Mouse (Mus musculus): ENCODE results near the gene Nlk.

Gene Nlk

DNA sequence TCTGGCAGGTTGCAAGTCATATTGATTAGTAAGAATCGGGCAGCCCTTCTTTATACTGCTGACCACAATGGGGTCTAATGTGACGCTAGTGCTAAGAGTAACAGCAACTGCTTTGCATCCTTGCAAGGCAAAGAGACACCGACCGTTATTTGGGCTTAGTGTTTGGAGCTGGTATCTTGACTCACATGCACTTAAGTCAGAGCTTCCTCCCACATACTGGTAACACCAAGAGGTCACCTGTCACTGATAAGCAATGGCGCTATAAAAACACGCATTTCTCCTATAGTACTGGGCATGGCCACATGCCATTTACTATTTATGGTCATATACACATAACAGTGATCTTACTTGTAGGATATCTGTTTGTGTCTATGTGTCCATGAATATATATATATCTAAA lies 114.3 kb downstream of the Nlk start:
- no peak for TF ChIP-seq GATA4 (IDR thresholded peaks at IDR 0.05; ENCODE audit: insufficient replicate concordance, low read length)

DNA sequence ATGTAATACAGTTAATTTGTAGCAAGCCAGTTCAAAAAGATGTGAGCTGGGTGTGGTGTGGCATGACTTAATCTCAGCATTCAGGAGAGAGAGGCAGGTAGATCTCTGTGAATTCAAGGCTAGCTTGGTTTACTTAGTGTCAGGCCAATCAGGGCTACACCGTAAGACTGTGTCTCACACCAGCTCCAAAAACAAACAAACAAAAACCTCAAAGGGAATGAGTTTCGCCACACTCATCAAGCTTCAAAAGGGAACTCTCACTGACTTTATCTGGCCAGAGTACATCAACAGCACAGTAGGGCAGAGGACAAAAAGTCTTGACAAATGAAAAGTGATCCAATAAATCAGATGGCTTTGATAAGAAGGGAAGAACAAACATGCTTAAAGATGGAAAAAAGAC lies 122.2 kb downstream of the Nlk start:
- 0 out of 2 replicates have a peak, but pooled peaks have one; percentile 5 for TF ChIP-seq GATA4 (IDR thresholded peaks at IDR 0.05; ENCODE audit: insufficient replicate concordance, low read length)

DNA sequence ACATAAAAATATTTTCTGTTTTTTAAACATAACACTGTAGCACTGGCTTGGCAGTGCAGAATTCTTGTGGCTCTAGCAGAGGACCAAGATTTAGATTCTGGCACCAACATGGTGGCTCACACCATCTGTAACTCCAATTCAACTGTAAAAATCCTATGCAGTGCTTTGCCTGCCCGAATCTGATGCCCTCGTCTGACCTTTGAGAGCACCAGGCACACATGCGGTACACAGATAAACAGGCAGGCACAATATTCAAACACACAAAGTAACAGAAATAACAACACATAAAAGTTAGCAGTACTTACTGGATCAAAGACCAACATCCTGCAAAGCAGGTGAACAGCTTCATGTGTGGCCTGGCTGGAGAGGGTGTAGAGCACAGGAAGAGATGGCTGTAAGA lies 122.6 kb downstream of the Nlk start:
- no peak for TF ChIP-seq GATA4 (IDR thresholded peaks at IDR 0.05; ENCODE audit: insufficient replicate concordance, low read length)

DNA sequence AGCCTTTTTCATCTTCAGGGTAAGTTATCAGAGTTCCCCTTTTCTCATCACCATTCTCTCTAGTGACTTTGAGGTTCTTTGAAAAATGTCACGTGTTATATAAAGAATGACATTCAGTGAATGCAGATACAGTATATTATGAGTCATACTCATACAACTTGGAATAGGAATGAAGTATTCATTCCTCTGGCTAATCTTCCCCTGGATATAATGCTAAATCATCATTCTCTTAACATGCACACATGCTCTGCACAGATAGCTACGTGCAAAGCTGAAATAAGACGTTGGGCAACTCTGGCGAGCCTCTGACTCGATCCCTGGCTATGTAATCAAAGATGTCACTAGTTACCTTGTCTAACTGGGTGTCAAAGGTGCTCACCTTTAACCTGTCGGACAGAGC lies 125.3 kb downstream of the Nlk start:
- TF ChIP-seq GATA4 (IDR thresholded peaks at IDR 0.05; ENCODE audit: insufficient replicate concordance, low read length): no peak

DNA sequence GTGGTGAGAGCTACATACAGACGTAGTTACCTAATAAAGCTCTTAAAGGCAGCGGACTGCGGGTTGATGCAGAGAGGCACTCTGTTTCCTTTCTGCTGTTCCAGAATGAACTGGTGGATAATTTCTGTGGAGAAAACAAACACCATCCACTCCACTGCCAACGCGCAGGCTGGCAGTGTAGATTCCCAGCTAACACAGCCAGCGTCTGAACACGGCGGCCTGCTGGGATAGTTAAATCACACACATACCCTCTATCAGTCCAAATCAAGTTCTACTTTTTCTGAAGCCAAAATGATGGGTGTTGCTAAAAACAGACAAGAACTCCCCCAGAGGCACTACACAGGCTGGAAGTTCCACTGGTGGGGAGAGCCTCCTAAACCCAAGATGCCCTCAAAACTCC lies 125.7 kb downstream of the Nlk start:
- TF ChIP-seq GATA4 (IDR thresholded peaks at IDR 0.05; ENCODE audit: insufficient replicate concordance, low read length): no peak

GRCm38 (mm10) chr11:78569806-78570205 lies 127.4 kb downstream of the Nlk start:
- TF ChIP-seq GATA4 (IDR thresholded peaks at IDR 0.05; ENCODE audit: insufficient replicate concordance, low read length): no peak

- TF ChIP-seq GATA4 (IDR thresholded peaks at IDR 0.05; ENCODE audit: insufficient replicate concordance, low read length): no peak
Measured at GRCm38 (mm10) chr11:78568827-78569226, 128.3 kb downstream of the Nlk start.

DNA sequence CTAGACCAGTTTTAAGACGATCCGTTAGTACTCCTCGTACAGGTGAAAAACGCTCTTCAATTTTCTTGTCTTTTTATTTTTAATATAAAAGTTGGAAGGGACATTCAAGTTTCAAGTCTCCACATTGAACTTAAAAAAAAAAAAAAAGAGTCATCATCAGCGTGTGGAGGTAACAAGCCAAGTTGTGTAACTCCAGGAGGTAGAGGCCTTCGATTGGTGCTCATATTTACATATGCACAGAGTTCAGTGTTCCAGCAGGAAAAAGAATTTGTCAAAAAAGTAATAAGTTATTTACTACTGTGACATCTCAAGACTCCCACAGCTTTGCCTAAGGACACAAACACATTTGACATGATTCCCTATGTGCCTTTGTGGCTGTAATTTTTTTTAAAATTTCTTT lies 129.6 kb downstream of the Nlk start:
- no peak for TF ChIP-seq GATA4 (IDR thresholded peaks at IDR 0.05; ENCODE audit: insufficient replicate concordance, low read length)

DNA sequence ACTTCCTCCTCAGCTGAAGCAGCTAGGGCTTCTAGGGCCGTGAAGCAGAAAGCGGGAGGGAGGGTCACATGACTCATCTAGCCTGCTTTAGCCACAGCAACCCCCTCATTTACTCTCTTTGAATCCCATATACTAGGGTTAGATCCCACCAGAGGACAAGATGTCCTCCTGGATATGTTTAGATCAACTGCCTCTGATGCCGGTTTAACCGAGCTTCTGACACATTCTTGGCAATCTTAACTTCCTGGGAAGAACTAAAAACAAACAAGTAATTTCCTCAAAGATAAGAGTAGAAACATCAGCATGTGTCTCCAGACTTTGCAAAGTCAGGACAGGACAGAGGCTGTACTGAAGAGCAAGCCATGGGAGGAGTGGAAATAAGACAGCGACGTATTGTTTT lies 130.4 kb downstream of the Nlk start:
- peak; percentile 94 for TF ChIP-seq GATA4 (IDR thresholded peaks at IDR 0.05; ENCODE audit: insufficient replicate concordance, low read length)

DNA sequence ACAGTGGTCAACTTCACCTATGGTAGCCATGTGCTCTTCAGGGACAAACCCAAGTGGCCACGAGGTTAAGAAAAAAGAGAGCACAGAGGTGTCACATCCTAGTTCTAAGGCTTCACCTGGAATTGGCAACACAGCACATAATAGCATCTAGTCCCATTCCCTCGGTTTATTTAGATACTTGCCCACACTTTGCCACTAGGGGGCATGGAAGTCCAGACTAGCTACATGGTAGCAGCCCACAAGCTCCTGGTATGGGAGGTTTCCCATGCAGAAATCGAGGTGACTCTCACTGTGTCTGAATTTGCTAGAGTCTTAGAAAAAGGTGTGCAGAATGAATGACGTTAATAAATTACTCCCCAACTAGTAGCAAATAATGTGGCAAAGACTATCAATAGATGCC lies 136.7 kb downstream of the Nlk start:
- TF ChIP-seq GATA4 (IDR thresholded peaks at IDR 0.05; ENCODE audit: insufficient replicate concordance, low read length): no peak

- no peak for TF ChIP-seq GATA4 (IDR thresholded peaks at IDR 0.05; ENCODE audit: insufficient replicate concordance, low read length)
Measured at GRCm38 (mm10) chr11:78557241-78557640, 139.9 kb downstream of the Nlk start.

DNA sequence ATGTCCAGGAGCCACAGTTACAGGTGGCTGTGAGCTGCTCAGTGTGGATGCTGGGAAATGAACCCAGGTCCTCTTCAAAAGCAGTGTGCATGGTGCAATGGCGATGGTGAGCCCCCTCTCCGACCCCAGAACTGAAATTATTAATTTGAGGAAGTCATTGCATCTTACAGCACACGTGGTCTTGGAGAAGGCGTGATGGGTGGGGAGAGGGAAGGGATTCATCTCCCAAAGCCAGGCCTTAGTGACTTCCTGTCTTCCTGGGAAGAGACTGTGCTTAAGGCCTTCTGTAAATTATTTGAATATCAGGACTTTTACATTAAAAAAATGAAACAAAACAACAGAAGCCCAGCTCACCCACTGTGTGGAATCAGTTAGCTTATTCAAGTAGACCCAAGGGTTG lies 141.1 kb downstream of the Nlk start:
- TF ChIP-seq GATA4 (IDR thresholded peaks at IDR 0.05; ENCODE audit: insufficient replicate concordance, low read length): no peak

GRCm38 (mm10) chr11:78555623-78556022 lies 141.6 kb downstream of the Nlk start:
- TF ChIP-seq GATA4 (IDR thresholded peaks at IDR 0.05; ENCODE audit: insufficient replicate concordance, low read length): peak; percentile 90; the same call in 1 of the 2 replicates

DNA sequence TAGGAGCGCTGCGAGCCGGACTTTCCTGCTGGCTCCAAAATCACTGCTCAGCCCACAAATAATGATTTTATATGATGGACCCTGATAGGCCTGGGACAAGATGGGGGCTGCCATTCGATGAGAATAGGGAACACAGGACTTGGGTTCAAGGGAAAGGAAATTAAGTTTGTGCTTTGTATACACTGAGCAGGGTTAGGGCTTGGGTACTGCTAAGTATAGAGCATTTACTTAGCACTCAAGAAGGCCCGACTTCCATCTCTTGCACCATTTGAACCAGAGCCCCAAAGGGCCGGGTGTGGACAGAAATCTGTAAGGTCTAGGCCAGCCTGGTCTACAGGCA lies 146.1 kb downstream of the Nlk start:
- no peak for TF ChIP-seq GATA4 (IDR thresholded peaks at IDR 0.05; ENCODE audit: insufficient replicate concordance, low read length)

- TF ChIP-seq GATA4 (IDR thresholded peaks at IDR 0.05; ENCODE audit: insufficient replicate concordance, low read length): no peak
Measured at GRCm38 (mm10) chr11:78550168-78551058, 146.8 kb downstream of the Nlk start, which contains the start of gene Tmem97. Gene Tmem97 (minus strand): TSS chr11:78550777.

- TF ChIP-seq GATA4 (IDR thresholded peaks at IDR 0.05; ENCODE audit: insufficient replicate concordance, low read length): no peak
Measured at GRCm38 (mm10) chr11:78549491-78549987, 147.6 kb downstream of the Nlk start.
